Mouse (Mus musculus) midbrain, embryonic 16.5 days (tissue): ENCODE measurements around the gene Oxa1l. TPM values are rescaled to one million over a fixed set of nuclear protein-coding genes. Genes with fewer than 3 reads are reported as not detected.
A peak's percentile ranks its signal among the peaks of the same experiment; 100 is the strongest.

Source experiments
- ATAC-seq: fragments of 200-750 bp; cut with Nextera tagmentation; 2 replicates; pipeline ENCODE4 v1.8.0; 2017; ENCODE audit warnings: moderate TSS enrichment
- H3K27ac ChIP-seq: fragments of 300-500 bp; sonication (generic); 2 replicates; pipeline ENCODE4 v1.5.1; 2014; ENCODE audit warnings: mild to moderate bottlenecking, low read length, mixed read lengths
- H3K27me3 ChIP-seq: fragments of 300-500 bp; sonication (generic); 2 replicates; pipeline ENCODE4 v1.6.1; 2014; ENCODE audit warnings: low read depth, low read length, mixed read lengths; ENCODE audit not compliant: control insufficient read depth, insufficient read depth
- H3K36me3 ChIP-seq: fragments of 300-500 bp; sonication (generic); 2 replicates; pipeline ENCODE4 v1.6.1; 2014; ENCODE audit warnings: mild to moderate bottlenecking, low read length, moderate library complexity, mixed read lengths; ENCODE audit not compliant: control insufficient read depth, insufficient read depth
- H3K4me1 ChIP-seq: fragments of 300-500 bp; sonication (generic); 2 replicates; pipeline ENCODE4 v1.6.1; 2014; ENCODE audit warnings: mild to moderate bottlenecking, low read length, mixed read lengths; ENCODE audit not compliant: control insufficient read depth, insufficient read depth
- H3K4me2 ChIP-seq: fragments of 300-500 bp; sonication (generic); 2 replicates; pipeline ENCODE4 v1.6.1; 2014; ENCODE audit warnings: mild to moderate bottlenecking, low read length, mixed read lengths
- H3K4me3 ChIP-seq: fragments of 300-500 bp; sonication (generic); 2 replicates; pipeline ENCODE4 v1.5.1; 2014; ENCODE audit warnings: low read depth, mild to moderate bottlenecking, low read length, moderate library complexity, mixed read lengths
- H3K9ac ChIP-seq: fragments of 300-500 bp; sonication (generic); 2 replicates; pipeline ENCODE4 v1.6.1; 2014; ENCODE audit warnings: low read depth, low read length, mixed read lengths
- H3K9me3 ChIP-seq: fragments of 300-500 bp; sonication (generic); replicated peaks from 2 replicates; pipeline ENCODE4 v1.6.1; 2014; ENCODE audit warnings: mild to moderate bottlenecking, low read length, mixed read lengths; ENCODE audit not compliant: control insufficient read depth, poor library complexity, severe bottlenecking
- WGBS: fragments of 180-500 bp; shearing (Covaris S2); extraction: QIAGEN DNeasy Blood & Tissue Kit; methylation state at CpG from one replicate; pipeline ENCODE4 v1.1.7; 2014; 5-methylcytosine and 5-hydroxymethylcytosine counted together
- polyA plus RNA-seq: library from polyadenylated mRNA; unstranded; fragments of >200 nt; fragmentation: Nextera tagmentation; extraction: Ambion mirVana; gene quantifications from 2 replicates; pipeline ENCODE4 v1.2.1, GENCODE M21; 2015

Gene Oxa1l
- polyA plus RNA-seq, 1 experiment from 2014 or later, result 53.1 TPM

DNA sequence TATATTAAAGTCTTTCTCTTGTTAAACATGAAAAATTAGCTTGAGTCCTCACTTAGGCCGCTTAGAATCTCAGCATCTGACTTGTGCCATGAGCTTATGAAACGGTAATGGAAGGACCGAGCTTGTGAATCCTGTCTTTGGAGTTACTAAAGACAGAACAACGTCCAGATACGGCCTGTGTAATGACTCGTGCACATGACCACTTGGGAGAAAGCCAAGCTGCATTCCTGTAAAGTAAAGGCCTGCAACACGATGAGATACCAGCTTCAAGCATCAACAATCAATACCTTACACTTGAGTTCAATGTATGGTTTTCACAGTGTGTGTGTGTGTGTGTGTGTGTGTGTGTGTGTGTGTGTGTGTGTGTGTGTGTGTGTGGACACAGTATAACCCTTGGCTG lies 36.1 kb downstream of the Oxa1l start:
- 87% methylated on average over 7 of the region's 7 CpGs for WGBS
- Histone ChIP-seq H3K36me3 (no peaks in the 10 kb centered on the region), H3K4me2 (no peak overlapping the region), H3K9me3 (no peaks in the 10 kb centered on the region), H3K9ac (no peak overlapping the region), H3K27me3 (no peaks in the 10 kb centered on the region), H3K27ac (no peak overlapping the region), H3K4me3 (no peak overlapping the region), H3K4me1 (no peaks in the 10 kb centered on the region)
- no peak for ATAC-seq

DNA sequence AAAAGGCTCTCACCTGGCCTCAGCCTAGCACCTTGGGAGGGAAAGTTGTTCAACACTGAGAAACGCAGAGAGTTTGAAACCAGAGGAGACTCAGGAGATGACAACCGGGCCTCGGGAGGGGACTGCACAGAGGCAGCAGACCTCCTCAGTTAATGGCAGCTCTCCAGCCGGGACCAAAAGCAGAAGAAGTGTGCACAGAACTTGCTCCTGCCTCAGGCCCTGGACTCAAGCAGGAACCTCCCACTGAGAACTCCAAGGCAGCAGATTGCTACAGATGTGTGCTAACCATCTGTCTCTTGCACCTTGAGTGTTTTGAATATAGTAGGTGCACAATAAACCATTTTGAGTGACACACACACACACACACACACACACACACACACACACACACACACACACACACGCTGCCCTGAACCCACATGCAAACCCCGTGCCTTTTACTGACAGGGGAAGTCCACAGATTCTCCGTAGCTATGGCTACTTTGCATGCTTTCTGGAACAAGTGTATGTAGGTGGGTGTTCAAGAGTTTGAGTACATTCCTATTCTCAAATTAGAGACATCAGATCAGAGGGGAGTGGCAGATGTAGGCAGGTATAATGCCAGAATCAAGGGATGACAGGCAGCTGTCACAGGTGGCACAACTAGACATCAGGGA lies 37.4 kb downstream of the Oxa1l start:
- no peaks in the 10 kb centered on the region for H3K27me3 ChIP-seq
- H3K4me2 ChIP-seq, result no peak overlapping the region
- no peaks in the 10 kb centered on the region for H3K4me1 ChIP-seq
- H3K4me3 ChIP-seq, result no peak overlapping the region
- H3K36me3 ChIP-seq, result no peaks in the 10 kb centered on the region
- no peak overlapping the region for H3K27ac ChIP-seq
- WGBS, result 77% methylated on average over 7 of the region's 7 CpGs
- no peak for ATAC-seq
- H3K9me3 ChIP-seq, result no peaks in the 10 kb centered on the region
- no peak overlapping the region for H3K9ac ChIP-seq

DNA sequence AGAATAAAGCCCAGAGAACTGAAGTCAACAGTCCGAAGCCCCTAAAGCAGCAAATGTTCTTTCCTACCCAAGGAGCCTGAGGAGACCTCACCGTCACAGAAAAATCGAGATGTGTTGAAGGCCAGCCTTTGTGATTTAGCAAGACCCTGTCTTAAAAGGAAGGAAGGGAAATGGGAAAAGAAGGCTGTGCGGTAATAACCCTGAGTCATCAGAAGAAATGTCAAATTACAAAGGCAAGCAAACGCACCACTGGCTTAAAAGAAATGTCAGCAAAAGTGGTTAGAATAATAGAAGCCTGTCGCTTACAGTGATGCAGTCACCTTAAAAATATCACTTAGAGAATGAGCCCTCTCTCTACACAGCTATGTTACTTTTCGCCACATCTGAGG lies 37.9 kb downstream of the Oxa1l start:
- Histone ChIP-seq H3K9ac (no peak overlapping the region), H3K4me1 (no peaks in the 10 kb centered on the region), H3K27me3 (no peaks in the 10 kb centered on the region), H3K27ac (no peak overlapping the region), H3K36me3 (no peaks in the 10 kb centered on the region), H3K4me2 (no peak overlapping the region), H3K4me3 (no peak overlapping the region), H3K9me3 (no peaks in the 10 kb centered on the region)
- WGBS, result 79% methylated on average over 7 of the region's 7 CpGs
- no peak for ATAC-seq

DNA sequence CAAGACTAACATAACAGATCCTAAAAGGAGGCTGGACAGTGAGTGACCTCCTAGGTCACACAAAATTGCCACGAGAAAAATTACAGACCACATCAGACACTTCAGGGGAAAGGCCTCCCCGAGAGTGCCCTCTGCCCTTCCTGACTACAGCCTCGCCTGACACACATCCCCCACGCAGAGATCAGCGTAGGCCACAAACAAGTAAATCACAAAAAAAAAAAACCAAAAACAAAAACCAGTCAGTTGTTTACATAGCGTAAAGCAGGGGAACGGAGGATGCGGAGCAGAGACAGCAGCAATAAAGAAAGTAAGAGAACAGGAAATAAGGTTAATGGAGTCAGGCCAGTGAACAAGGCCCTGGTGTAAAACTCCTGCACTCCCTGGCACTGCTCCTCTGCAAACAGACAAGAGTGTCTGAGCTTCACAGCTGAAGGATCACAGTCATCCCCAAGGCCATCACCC lies 38.3 kb downstream of the Oxa1l start:
- H3K9ac ChIP-seq, result no peak overlapping the region
- no peaks in the 10 kb centered on the region for H3K9me3 ChIP-seq
- no peaks in the 10 kb centered on the region for H3K36me3 ChIP-seq
- H3K4me1 ChIP-seq, result no peaks in the 10 kb centered on the region
- no peaks in the 10 kb centered on the region for H3K27me3 ChIP-seq
- 71% methylated on average over 8 of the region's 8 CpGs for WGBS
- H3K27ac ChIP-seq, result no peak overlapping the region
- H3K4me2 ChIP-seq, result no peak overlapping the region
- ATAC-seq, result no peak
- H3K4me3 ChIP-seq, result no peak overlapping the region

DNA sequence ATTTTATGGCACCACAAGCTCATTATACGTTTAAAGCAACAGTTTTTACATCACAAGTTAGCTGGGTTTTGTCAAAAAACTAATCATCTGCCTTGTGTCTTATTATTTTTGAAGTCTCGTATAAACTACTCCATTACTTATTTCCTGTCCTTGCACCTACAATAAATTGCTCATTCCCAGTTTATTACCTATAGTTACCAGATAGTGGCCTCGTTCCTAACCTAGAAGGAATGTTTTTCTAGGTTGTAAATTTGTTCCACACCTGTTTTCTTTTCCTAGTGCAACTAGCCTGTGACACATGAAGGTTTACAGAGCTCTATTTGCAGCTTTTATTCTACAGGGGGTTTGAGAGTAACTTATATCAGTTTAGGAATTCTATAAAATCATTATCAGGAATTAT lies 41.1 kb downstream of the Oxa1l start:
- H3K27me3 ChIP-seq, result no peaks in the 10 kb centered on the region
- H3K9ac ChIP-seq, result no peak overlapping the region
- no peaks in the 10 kb centered on the region for H3K36me3 ChIP-seq
- no peak for ATAC-seq
- H3K9me3 ChIP-seq, result no peaks in the 10 kb centered on the region
- H3K4me3 ChIP-seq, result no peak overlapping the region
- no peak overlapping the region for H3K27ac ChIP-seq
- no peak overlapping the region for H3K4me2 ChIP-seq
- WGBS, result 82% methylated on average over 3 of the region's 3 CpGs
- no peaks in the 10 kb centered on the region for H3K4me1 ChIP-seq

DNA sequence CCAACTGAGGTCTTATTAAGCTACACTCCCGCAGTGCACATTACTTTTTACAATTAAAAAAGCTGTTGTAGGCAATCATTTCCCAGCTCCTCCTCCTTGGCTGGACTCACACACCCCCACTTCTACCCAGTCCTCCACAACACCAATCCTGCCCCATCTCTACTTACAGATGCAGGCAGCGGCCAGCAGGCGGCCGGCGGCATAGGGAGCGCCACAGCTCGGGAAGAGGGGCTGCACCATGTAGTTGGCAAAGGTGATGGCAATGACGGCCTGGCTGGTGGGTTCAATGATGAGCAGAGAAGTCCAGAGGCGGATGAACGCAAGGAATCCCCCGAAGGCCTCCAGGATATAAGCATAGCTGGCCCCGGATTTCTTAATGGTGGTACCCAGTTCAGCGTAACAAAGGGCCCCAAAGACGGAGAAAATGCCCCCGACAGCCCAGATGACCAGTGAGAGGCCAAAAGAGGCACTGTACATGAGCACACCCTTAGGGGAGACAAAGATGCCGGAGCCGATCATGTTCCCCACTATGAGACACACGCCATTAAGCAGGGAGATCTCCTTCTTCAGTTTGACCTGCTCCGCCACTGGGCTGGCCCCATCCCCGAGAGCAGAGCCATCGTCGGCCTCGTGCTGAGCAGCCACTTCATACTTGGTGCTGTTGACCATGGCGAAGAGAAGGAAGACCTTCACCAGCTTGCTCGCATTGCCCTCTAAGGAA lies 47.9 kb downstream of the Oxa1l start:
- Histone ChIP-seq H3K4me2 (no peak overlapping the region), H3K9me3 (no peaks in the 10 kb centered on the region), H3K4me1 (0 out of 2 replicates have a peak, but pooled peaks cover 2% of the 10 kb centered on the region), H3K27me3 (no peaks in the 10 kb centered on the region), H3K27ac (no peak overlapping the region), H3K9ac (no peak overlapping the region), H3K36me3 (no peaks in the 10 kb centered on the region), H3K4me3 (no peak overlapping the region)
- 80% methylated on average over 25 of the region's 25 CpGs for WGBS
- ATAC-seq, result no peak

DNA sequence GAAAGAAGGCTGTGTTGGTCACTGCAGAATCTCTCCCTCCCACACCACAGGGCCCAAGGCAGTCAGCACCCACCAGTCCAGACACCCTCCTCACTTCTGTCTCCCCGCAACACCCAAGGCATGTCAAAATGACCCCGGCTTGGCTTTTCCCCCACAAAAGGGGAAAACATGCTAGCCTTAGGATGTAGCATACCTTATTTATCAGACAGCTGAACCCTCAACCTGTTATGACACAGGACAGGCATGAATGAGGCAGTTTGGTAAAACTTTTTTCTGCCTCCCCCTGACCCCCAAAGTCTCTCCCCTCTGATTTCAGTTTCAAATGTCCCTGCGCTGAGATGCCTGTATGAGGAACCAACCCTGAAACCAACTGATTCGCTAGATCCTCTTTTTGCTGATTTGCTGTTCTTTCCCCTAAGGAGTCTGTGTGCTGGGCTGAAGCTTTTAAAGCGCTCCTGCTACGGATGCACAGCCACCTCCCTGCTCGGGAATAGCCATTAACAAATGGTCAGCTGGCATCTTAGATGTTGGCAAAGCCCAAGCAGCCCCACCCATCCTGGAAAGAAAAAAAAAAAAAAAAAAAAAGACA lies 48.5 kb downstream of the Oxa1l start:
- Histone ChIP-seq H3K27ac (no peak overlapping the region), H3K9me3 (no peaks in the 10 kb centered on the region), H3K36me3 (no peaks in the 10 kb centered on the region), H3K27me3 (0 out of 2 replicates have a peak, but pooled peaks cover under 1% of the 10 kb centered on the region), H3K4me3 (no peak overlapping the region), H3K4me1 (0 out of 2 replicates have a peak, but pooled peaks cover 2% of the 10 kb centered on the region), H3K9ac (no peak overlapping the region), H3K4me2 (0 out of 2 replicates have a peak overlapping the region, but pooled peaks have one; percentile 2)
- WGBS, result 79% methylated on average over 7 of the region's 7 CpGs
- ATAC-seq, result no peak

DNA sequence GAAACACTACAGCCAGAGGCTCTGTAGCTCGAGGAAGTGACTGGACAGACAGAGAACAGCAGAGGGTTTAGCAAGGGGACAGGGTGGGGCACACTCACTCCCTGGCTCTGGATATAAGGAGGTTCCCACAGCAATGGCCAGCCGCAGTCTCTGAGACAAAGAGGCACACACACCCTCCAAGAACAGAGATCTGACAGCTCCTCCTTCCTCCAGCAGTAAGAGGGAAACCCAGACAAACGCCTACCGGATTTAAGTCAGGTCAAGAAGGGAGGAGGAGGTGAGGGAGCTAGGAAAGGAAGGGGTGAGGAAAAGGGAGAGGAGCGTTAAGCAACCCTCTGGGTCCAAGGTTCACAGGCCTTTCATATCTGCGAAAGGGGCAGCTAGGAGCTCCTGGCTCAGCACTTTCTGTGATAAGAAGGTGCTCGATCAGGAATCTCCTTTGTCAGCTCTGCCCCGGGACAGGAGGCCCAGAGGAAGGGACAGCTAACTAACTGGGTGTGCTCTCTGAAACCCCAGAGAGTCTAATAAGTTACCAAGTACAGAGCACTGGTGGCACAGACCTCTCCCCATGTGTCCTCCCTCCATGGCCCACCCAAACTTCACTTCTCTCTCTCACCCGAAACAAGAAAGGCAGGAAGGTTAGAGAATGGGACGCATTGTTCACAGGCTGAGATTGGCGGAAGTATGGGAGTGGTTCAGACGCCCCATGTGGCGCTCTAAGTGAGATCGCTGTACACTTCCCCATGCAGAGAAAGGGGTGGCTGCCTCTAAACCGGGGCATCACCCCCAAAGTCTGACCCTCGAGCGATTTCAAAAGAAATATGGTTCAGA lies 49.6 kb downstream of the Oxa1l start:
- Histone ChIP-seq H3K36me3 (no peaks in the 10 kb centered on the region), H3K4me1 (0 out of 2 replicates have a peak, but pooled peaks cover 2% of the 10 kb centered on the region), H3K9ac (0 out of 2 replicates have a peak overlapping the region, but pooled peaks have one; percentile 23), H3K4me3 (no peak overlapping the region), H3K27me3 (0 out of 2 replicates have a peak, but pooled peaks cover 3% of the 10 kb centered on the region), H3K4me2 (0 out of 2 replicates have a peak overlapping the region, but pooled peaks have one; percentile 2), H3K9me3 (no peaks in the 10 kb centered on the region), H3K27ac (0 out of 2 replicates have a peak overlapping the region, but pooled peaks have one; percentile 13)
- WGBS, result 45% methylated on average over 17 of the region's 17 CpGs
- no peak for ATAC-seq
